Mouse (Mus musculus) olfactory bulb, adult 2 months (tissue): ENCODE data around the gene Atp13a2.

Source experiments
- CTCF ChIP-seq: fragments of 200-500 bp; IDR thresholded peaks from 2 replicates; pipeline ENCODE4 v1.5.1; 2012; ENCODE audit warnings: low read depth, mild to moderate bottlenecking, low read length, moderate library complexity; ENCODE audit not compliant: insufficient read depth
- POLR2A ChIP-seq: fragments of 200-500 bp; IDR thresholded peaks from 2 replicates; pipeline ENCODE4 v1.6.1; 2012; ENCODE audit warnings: mild to moderate bottlenecking, low read depth, low read length, moderate library complexity; ENCODE audit not compliant: insufficient read depth

DNA sequence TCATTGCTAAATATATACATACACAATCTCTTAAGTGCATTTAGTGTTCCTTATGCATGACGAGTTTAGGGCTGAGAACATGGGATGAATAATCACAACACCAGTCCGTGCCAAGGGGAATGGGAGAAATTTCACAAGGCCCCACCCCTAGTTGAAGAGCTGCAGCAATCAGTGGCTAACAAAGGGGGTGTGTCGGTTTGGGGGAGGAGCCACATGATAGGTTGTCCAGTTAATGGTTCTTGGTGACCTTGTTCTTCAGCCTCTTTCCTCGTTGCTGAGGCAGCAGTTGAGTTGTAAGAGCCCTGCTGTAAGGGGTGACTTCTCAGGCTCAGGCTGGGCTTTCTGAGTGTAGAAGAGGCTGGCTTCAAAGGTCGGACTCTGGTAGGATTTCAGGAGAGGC is 23.7 kb upstream of the Atp13a2 start:
- TF ChIP-seq POLR2A (no peak), CTCF (no peak)
